Mouse (Mus musculus) cortical plate, adult 2 months (tissue): ENCODE data around the gene Tfeb.

Experiments used
- CTCF ChIP-seq: fragments of 200-500 bp; IDR thresholded peaks from 2 replicates; pipeline ENCODE4 v1.5.1; 2011; ENCODE audit warnings: mild to moderate bottlenecking, control low read depth, low read length; ENCODE audit not compliant: insufficient read depth; ENCODE audit errors: extremely low read depth
- POLR2A ChIP-seq: fragments of 200-500 bp; IDR thresholded peaks from 2 replicates; pipeline ENCODE4 v1.6.1; 2011; ENCODE audit warnings: mild to moderate bottlenecking, low read length, control low read depth; ENCODE audit not compliant: insufficient read depth; ENCODE audit errors: extremely low read depth

DNA sequence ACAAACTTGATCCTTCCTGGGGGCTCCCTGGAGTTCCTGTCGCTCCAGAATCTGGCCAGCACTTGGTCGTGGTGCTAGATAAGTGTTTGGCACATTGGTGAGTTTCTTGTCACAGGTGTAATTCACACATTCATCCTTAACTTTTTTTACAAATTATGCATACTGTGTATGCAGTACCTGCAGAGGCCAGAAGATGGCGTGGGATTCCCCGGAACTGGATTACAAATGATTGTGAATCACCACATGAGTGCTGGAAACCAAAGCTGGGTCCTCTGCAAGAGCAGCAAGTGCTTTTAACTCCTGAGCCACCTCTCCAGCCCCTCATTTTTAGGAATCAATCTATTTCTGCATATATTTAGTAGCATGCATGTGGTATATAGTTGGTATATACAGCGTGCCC lies 15.0 kb downstream of the Tfeb start:
- TF ChIP-seq CTCF (no peak), POLR2A (no peak)
